Mouse (Mus musculus): ENCODE results near the gene Bicc1. TPM values are rescaled to one million over a fixed set of nuclear protein-coding genes. Genes with fewer than 3 reads are reported as not detected.

The Bicc1 gene
- polyA plus RNA-seq (2014; fragmentation: Nextera tagmentation; extraction: Ambion mirVana) = 23.5 and 27.5 TPM in 2 replicates

DNA sequence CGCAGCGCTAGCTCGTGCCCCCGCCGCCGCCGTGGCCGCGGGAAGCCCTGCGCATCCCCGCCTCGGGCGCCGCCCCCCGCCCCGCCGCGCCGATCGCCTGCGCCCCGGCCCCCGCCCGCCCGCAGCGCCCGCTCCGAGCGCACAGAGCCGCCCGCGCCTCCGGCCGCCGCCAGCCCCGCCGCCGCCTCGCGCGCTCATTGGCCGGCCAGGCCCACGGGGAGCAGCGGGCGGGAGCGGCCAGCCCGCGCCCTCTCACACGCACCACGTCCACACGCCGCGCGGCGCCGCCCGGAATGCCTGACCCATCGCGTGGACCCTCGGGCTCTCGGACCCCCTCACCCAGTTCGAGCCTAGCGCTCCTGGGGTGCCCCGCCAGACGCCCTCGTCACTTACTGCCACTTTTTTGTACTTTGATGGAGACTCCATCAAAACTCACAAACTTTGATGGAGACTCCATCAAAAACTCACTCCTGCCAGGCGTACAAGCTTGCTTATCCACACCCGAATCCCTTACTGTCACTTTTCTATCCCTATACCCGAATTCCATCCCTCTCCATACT is at the start of gene Bicc1:
Gene Bicc1 (minus strand): TSS at position 25 of the 560 bp plus-strand sequence.
- ATAC-seq (ENCODE audit: insufficient number of reproducible peaks, insufficient read depth, low FRiP score, low read depth) = peak; percentile 92
- 1% methylated on average over 23 of the region's 69 CpGs for WGBS
- peak within 1 kb of the TSS; percentile 83 for H3K4me2 ChIP-seq (replicated peaks; ENCODE audit: low read depth, low read length)
- 0 out of 2 replicates have a peak, but pooled peaks cover 5% of the 10 kb centered on the region for H3K4me1 ChIP-seq (ENCODE audit: control insufficient read depth, insufficient read depth, low read length)
- H3K9ac ChIP-seq (replicated peaks; ENCODE audit: low read depth, low read length) = peak within 1 kb of the TSS; percentile 81
- no peaks in the 10 kb centered on the region for H3K27me3 ChIP-seq (ENCODE audit: control insufficient read depth, insufficient read depth, low read length)
- H3K27ac ChIP-seq (ENCODE audit: low read length) = peak within 1 kb of the TSS; percentile 67
- peak within 1 kb of the TSS; percentile 63 for H3K4me3 ChIP-seq (ENCODE audit: low read depth, low read length)
- no peaks in the 10 kb centered on the region for H3K9me3 ChIP-seq (ENCODE audit: control insufficient read depth, low read depth, low read length)
- H3K36me3 ChIP-seq (ENCODE audit: control insufficient read depth, insufficient read depth, low read length) = no peaks in the 10 kb centered on the region

DNA sequence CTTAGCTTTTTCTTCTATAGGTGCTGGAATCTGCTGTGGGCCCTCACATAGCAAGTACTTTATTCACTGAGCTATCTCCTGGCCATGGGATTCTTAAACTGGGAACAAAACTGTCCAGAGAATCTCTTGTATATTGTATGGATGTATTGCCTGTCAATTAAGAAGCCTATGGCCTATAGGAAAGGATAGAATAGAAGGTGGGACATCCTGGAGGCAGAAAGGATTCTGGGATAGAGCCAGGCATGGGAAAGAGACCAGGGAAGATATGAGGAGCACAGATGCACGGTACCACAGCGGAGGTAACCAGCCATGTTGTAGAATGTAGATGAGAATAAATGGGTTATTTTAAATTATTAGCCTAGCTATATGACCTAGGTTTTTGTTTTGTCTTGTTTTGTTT is 42.0 kb upstream of the Bicc1 start:
- Histone ChIP-seq H3K4me3 (ENCODE audit: low read depth, low read length) (no peak overlapping the region), H3K9ac (replicated peaks; ENCODE audit: low read depth, low read length) (no peak overlapping the region), H3K36me3 (ENCODE audit: control insufficient read depth, insufficient read depth, low read length) (no peaks in the 10 kb centered on the region), H3K27ac (ENCODE audit: low read length) (no peak overlapping the region), H3K27me3 (ENCODE audit: control insufficient read depth, insufficient read depth, low read length) (no peaks in the 10 kb centered on the region), H3K9me3 (ENCODE audit: control insufficient read depth, low read depth, low read length) (no peaks in the 10 kb centered on the region), H3K4me1 (ENCODE audit: control insufficient read depth, insufficient read depth, low read length) (no peaks in the 10 kb centered on the region), H3K4me2 (replicated peaks; ENCODE audit: low read depth, low read length) (no peak overlapping the region)
- 75% methylated on average over 2 of the region's 2 CpGs for WGBS
- no peak for ATAC-seq (ENCODE audit: insufficient number of reproducible peaks, insufficient read depth, low FRiP score, low read depth)

DNA sequence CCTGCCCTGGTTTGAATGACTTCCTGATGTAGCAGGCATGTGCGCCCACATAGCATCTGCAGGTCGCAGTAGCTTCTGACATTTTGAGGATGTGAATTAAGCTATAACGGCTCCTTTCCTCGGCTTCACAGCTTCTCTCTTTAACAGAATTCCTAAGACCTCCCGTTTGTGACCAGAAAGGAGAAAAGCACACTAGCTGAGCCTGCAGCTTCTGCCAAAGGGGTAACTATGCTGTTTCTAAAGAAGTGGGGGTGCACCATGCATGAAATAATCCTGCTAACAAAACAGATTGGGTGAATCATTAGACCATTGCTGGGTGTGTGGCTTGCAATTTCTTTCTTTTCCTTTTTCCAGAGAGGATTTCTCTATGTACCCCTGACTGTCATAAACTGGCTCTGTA is 41.5 kb upstream of the Bicc1 start:
- Histone ChIP-seq H3K4me1 (ENCODE audit: control insufficient read depth, insufficient read depth, low read length) (no peaks in the 10 kb centered on the region), H3K9me3 (ENCODE audit: control insufficient read depth, low read depth, low read length) (no peaks in the 10 kb centered on the region), H3K4me2 (replicated peaks; ENCODE audit: low read depth, low read length) (no peak overlapping the region), H3K4me3 (ENCODE audit: low read depth, low read length) (no peak overlapping the region), H3K9ac (replicated peaks; ENCODE audit: low read depth, low read length) (no peak overlapping the region), H3K36me3 (ENCODE audit: control insufficient read depth, insufficient read depth, low read length) (no peaks in the 10 kb centered on the region), H3K27me3 (ENCODE audit: control insufficient read depth, insufficient read depth, low read length) (no peaks in the 10 kb centered on the region), H3K27ac (ENCODE audit: low read length) (no peak overlapping the region)
- no peak for ATAC-seq (ENCODE audit: insufficient number of reproducible peaks, insufficient read depth, low FRiP score, low read depth)
- 63% methylated on average over 5 of the region's 5 CpGs for WGBS

DNA sequence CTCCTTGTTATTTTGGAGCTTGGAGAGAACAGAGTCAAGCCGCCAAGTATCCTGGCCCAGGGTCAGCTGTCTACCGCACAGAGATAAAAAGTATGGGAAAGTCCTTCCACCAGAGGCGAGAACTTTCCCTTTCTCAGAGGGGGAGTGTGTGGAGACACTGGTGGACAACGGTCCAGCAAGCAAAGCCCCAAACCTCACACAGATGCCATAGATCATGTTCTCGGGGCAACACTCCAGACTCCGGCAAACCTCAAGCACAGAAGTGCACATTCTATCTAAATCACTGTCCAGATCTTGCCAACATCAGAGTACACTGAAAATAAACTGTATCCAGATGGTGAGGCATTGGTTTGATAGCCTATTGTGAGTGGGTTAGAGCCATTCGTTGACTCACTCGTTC is 39.2 kb upstream of the Bicc1 start:
- Histone ChIP-seq H3K4me3 (ENCODE audit: low read depth, low read length) (no peak overlapping the region), H3K4me2 (replicated peaks; ENCODE audit: low read depth, low read length) (no peak overlapping the region), H3K4me1 (ENCODE audit: control insufficient read depth, insufficient read depth, low read length) (no peaks in the 10 kb centered on the region), H3K27ac (ENCODE audit: low read length) (no peak overlapping the region), H3K36me3 (ENCODE audit: control insufficient read depth, insufficient read depth, low read length) (no peaks in the 10 kb centered on the region), H3K9me3 (ENCODE audit: control insufficient read depth, low read depth, low read length) (no peaks in the 10 kb centered on the region), H3K9ac (replicated peaks; ENCODE audit: low read depth, low read length) (no peak overlapping the region), H3K27me3 (ENCODE audit: control insufficient read depth, insufficient read depth, low read length) (no peaks in the 10 kb centered on the region)
- no peak for ATAC-seq (ENCODE audit: insufficient number of reproducible peaks, insufficient read depth, low FRiP score, low read depth)
- 75% methylated on average over 8 of the region's 8 CpGs for WGBS

DNA sequence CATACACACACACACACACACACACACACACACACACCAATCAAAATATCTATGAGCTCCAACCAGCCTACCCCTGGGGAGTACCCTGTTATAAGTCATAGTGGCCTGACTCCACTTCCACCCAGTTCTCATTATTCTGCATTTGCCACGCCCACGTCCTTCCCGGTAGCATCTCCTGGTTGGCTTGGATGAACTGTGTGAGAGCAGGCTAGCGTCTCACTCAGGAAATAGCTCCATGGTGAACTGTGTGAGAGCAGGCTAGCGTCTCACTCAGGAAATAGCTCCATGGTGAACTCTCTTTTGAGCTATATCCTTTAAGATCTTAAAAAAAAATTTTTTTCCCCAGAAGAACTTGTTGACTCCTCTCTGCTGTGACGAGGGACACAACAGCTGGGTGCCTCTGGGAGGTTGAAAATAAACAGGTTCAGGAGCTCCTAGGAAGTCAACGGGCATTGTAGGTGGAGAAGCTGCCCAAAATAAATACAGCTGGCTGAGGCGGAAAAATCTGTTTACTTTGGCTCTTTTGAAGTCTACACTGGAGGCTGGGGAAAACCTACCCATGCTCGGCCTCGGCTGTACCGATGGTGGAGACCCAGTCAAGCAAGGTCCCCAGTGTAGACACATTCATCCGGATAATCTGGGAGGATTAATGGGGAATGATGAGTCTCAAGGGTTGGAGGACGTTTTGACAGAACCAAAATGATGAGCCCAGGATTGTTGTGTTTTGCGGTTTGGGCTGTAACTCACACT is 37.7 kb upstream of the Bicc1 start:
- Histone ChIP-seq H3K9me3 (ENCODE audit: control insufficient read depth, low read depth, low read length) (no peaks in the 10 kb centered on the region), H3K9ac (replicated peaks; ENCODE audit: low read depth, low read length) (no peak overlapping the region), H3K27ac (ENCODE audit: low read length) (no peak overlapping the region), H3K4me2 (replicated peaks; ENCODE audit: low read depth, low read length) (no peak overlapping the region), H3K4me1 (ENCODE audit: control insufficient read depth, insufficient read depth, low read length) (no peaks in the 10 kb centered on the region; the same call in 1 of the 2 replicates), H3K36me3 (ENCODE audit: control insufficient read depth, insufficient read depth, low read length) (no peaks in the 10 kb centered on the region), H3K4me3 (ENCODE audit: low read depth, low read length) (no peak overlapping the region), H3K27me3 (ENCODE audit: control insufficient read depth, insufficient read depth, low read length) (no peaks in the 10 kb centered on the region)
- 0 out of 2 replicates have a peak, but pooled peaks have one; percentile 14 for ATAC-seq (ENCODE audit: insufficient number of reproducible peaks, insufficient read depth, low FRiP score, low read depth)
- 41% methylated on average over 14 of the region's 14 CpGs for WGBS

DNA sequence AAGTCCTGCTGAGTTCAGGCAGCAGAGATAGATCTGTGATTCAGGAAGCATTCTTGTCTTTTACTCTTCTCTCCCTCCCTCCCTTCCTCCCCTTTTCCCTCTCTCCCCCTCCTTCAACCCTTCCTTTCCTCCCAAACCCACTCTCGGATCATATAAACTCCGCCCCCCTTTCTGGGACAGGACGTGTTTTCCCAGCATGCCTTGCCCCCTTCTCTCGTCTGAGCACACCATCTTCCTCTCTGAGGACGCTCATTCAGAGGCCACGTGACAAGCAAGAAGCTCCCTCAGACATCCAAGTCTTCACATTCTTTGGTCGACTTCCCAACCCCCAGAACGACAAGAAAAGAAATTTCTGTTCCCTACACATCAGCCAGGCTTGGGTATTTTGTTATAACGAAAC is 36.0 kb upstream of the Bicc1 start:
- WGBS = 46% methylated on average over 9 of the region's 9 CpGs
- no peaks in the 10 kb centered on the region for H3K27me3 ChIP-seq (ENCODE audit: control insufficient read depth, insufficient read depth, low read length)
- no peak overlapping the region for H3K4me3 ChIP-seq (ENCODE audit: low read depth, low read length)
- H3K27ac ChIP-seq (ENCODE audit: low read length) = no peak overlapping the region
- no peaks in the 10 kb centered on the region; the same call in 1 of the 2 replicates for H3K4me1 ChIP-seq (ENCODE audit: control insufficient read depth, insufficient read depth, low read length)
- no peak overlapping the region for H3K4me2 ChIP-seq (replicated peaks; ENCODE audit: low read depth, low read length)
- ATAC-seq (ENCODE audit: insufficient number of reproducible peaks, insufficient read depth, low FRiP score, low read depth) = no peak
- H3K9me3 ChIP-seq (ENCODE audit: control insufficient read depth, low read depth, low read length) = no peaks in the 10 kb centered on the region
- H3K9ac ChIP-seq (replicated peaks; ENCODE audit: low read depth, low read length) = no peak overlapping the region
- no peaks in the 10 kb centered on the region for H3K36me3 ChIP-seq (ENCODE audit: control insufficient read depth, insufficient read depth, low read length)

DNA sequence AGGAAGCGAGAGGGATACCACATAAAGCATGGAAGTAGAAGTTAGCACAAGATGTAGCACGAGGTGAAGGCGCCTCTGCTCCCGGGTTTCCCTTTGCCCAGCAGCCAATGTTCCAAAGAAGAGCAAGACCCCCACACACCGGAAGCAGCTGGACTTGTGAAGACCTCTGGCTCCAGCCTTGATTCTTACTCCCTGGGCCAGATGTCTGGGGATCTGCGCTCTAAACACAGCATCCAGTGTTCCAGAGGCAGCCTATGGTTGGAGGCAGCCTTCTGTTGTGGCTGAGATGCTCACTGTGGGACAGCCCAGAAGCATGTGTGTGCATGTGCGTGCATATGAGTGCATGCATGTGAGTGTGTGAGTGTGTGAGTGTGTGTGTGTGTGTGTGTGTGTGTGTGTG is 35.2 kb upstream of the Bicc1 start:
- Histone ChIP-seq H3K27ac (ENCODE audit: low read length) (no peak overlapping the region), H3K4me1 (ENCODE audit: control insufficient read depth, insufficient read depth, low read length) (no peaks in the 10 kb centered on the region; the same call in 1 of the 2 replicates), H3K27me3 (ENCODE audit: control insufficient read depth, insufficient read depth, low read length) (no peaks in the 10 kb centered on the region), H3K36me3 (ENCODE audit: control insufficient read depth, insufficient read depth, low read length) (no peaks in the 10 kb centered on the region), H3K9me3 (ENCODE audit: control insufficient read depth, low read depth, low read length) (no peaks in the 10 kb centered on the region), H3K9ac (replicated peaks; ENCODE audit: low read depth, low read length) (no peak overlapping the region), H3K4me3 (ENCODE audit: low read depth, low read length) (no peak overlapping the region), H3K4me2 (replicated peaks; ENCODE audit: low read depth, low read length) (no peak overlapping the region)
- no peak for ATAC-seq (ENCODE audit: insufficient number of reproducible peaks, insufficient read depth, low FRiP score, low read depth)
- 74% methylated on average over 7 of the region's 7 CpGs for WGBS

DNA sequence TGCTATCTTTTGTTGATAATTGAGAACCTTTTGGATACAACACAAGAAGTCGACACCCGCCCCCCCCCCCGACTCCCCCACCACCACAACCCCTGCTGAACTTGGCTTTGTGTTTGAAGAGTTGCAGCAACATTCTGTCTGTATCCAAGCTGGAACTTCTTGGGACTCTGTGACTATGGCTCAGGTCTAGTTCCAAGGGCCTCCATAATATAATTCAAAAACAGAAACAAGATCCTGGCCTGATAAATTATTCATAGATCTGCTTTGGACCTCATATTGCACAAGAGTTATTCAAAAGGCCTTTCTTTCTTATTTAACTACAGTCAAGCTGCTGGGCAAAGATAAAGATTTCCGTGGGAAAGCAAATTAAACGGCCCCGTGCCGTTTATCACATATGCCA is 33.8 kb upstream of the Bicc1 start:
- Histone ChIP-seq H3K4me2 (replicated peaks; ENCODE audit: low read depth, low read length) (no peak overlapping the region), H3K9ac (replicated peaks; ENCODE audit: low read depth, low read length) (no peak overlapping the region), H3K27me3 (ENCODE audit: control insufficient read depth, insufficient read depth, low read length) (no peaks in the 10 kb centered on the region), H3K36me3 (ENCODE audit: control insufficient read depth, insufficient read depth, low read length) (no peaks in the 10 kb centered on the region), H3K4me1 (ENCODE audit: control insufficient read depth, insufficient read depth, low read length) (no peaks in the 10 kb centered on the region; the same call in 1 of the 2 replicates), H3K27ac (ENCODE audit: low read length) (no peak overlapping the region), H3K9me3 (ENCODE audit: control insufficient read depth, low read depth, low read length) (no peaks in the 10 kb centered on the region), H3K4me3 (ENCODE audit: low read depth, low read length) (no peak overlapping the region)
- 58% methylated on average over 7 of the region's 7 CpGs for WGBS
- no peak for ATAC-seq (ENCODE audit: insufficient number of reproducible peaks, insufficient read depth, low FRiP score, low read depth)

Data from stomach, embryonic 14.5 days (tissue).